Mouse (Mus musculus): ENCODE measurements around the gene Slc38a6.

- no peak for TF ChIP-seq POLR2A (IDR thresholded peaks at IDR 0.05; ENCODE audit: insufficient read length, low read depth)
- no peak for TF ChIP-seq MAX (IDR thresholded peaks at IDR 0.05; ENCODE audit: low read depth)
- TF ChIP-seq TCF12 (IDR thresholded peaks at IDR 0.05; ENCODE audit: insufficient read depth, poor library complexity, severe bottlenecking) = no peak
- TF ChIP-seq CEBPB (IDR thresholded peaks at IDR 0.05; ENCODE audit: insufficient read depth, poor library complexity, severe bottlenecking) = no peak
Measured at GRCm38 (mm10) chr12:73361201-73361600, 74.6 kb downstream of the Slc38a6 start.
